Mouse (Mus musculus): Measurements from ENCODE around the gene Ralgps1. TPM values are rescaled to one million over a fixed set of nuclear protein-coding genes. Genes with fewer than 3 reads are reported as not detected.

Ralgps1 gene
- total RNA-seq, 2 experiments from 2014 or later = 56.8 to 59.2 TPM

GRCm38 (mm10) chr2:33205939-33206525 is 165.3 kb downstream of the Ralgps1 start:
- DNase-seq (ENCODE audit: low spot score in 2 of 2) = peak in 1 of 2 experiments; percentile 57
- intact Hi-C loops (cut with DNase I) = no loop called here

- DNase-seq (ENCODE audit: low spot score in 2 of 2) = no peak
- intact Hi-C loops (cut with DNase I) = no loop called here
These were observed 166.3 kb downstream of the Ralgps1 start for GRCm38 (mm10) chr2:33204980-33205379.

GRCm38 (mm10) chr2:33203284-33203683 is 168.0 kb downstream of the Ralgps1 start:
- no peak for DNase-seq (ENCODE audit: low spot score in 2 of 2)
- intact Hi-C loops (cut with DNase I) = no loop called here

GRCm38 (mm10) chr2:33200368-33201068 is 170.8 kb downstream of the Ralgps1 start:
- no peak for DNase-seq (ENCODE audit: low spot score in 2 of 2)
- intact Hi-C loops (cut with DNase I) = no loop called here

GRCm38 (mm10) chr2:33189976-33190375 is 181.3 kb downstream of the Ralgps1 start:
- no peak for DNase-seq (ENCODE audit: low spot score in 2 of 2)
- intact Hi-C loops (cut with DNase I) = no loop called here

GRCm38 (mm10) chr2:33188925-33189670 is 182.2 kb downstream of the Ralgps1 start:
- DNase-seq (ENCODE audit: low spot score in 2 of 2) = no peak
- intact Hi-C loops (cut with DNase I) = no loop called here

GRCm38 (mm10) chr2:33187874-33188273 is 183.4 kb downstream of the Ralgps1 start:
- intact Hi-C loops (cut with DNase I) = no loop called here
- DNase-seq (ENCODE audit: low spot score in 2 of 2) = no peak

GRCm38 (mm10) chr2:33186505-33186904 is 184.8 kb downstream of the Ralgps1 start:
- DNase-seq (ENCODE audit: low spot score in 2 of 2) = no peak
- intact Hi-C loops (cut with DNase I) = no loop called here

- intact Hi-C loops (cut with DNase I) = no loop called here
- DNase-seq (ENCODE audit: low spot score in 2 of 2) = no peak
These were observed 186.0 kb downstream of the Ralgps1 start for GRCm38 (mm10) chr2:33185258-33185657.

GRCm38 (mm10) chr2:33184641-33185040 is 186.6 kb downstream of the Ralgps1 start:
- peak in 1 of 2 experiments; percentile 55 for DNase-seq (ENCODE audit: low spot score in 2 of 2)
- intact Hi-C loops (cut with DNase I) = no loop called here

- intact Hi-C loops (cut with DNase I) = no loop called here
- DNase-seq (ENCODE audit: low spot score in 2 of 2) = no peak
These were observed 188.0 kb downstream of the Ralgps1 start for GRCm38 (mm10) chr2:33183321-33183720.

GRCm38 (mm10) chr2:33179930-33180630 is 191.2 kb downstream of the Ralgps1 start:
- DNase-seq (ENCODE audit: low spot score in 2 of 2) = peak in 1 of 2 experiments; percentile 65
- intact Hi-C loops (cut with DNase I) = no loop called here

GRCm38 (mm10) chr2:33179171-33179929 is 191.9 kb downstream of the Ralgps1 start:
- no peak for DNase-seq (ENCODE audit: low spot score in 2 of 2)
- intact Hi-C loops (cut with DNase I) = no loop called here

GRCm38 (mm10) chr2:33178243-33178932 is 192.9 kb downstream of the Ralgps1 start:
- intact Hi-C loops (cut with DNase I) = no loop called here
- peak in 1 of 2 experiments; percentile 44 for DNase-seq (ENCODE audit: low spot score in 2 of 2)

- intact Hi-C loops (cut with DNase I) = no loop called here
- DNase-seq (ENCODE audit: low spot score in 2 of 2) = no peak
These were observed 193.6 kb downstream of the Ralgps1 start for GRCm38 (mm10) chr2:33177443-33178242.

- no peak for DNase-seq (ENCODE audit: low spot score in 2 of 2)
- intact Hi-C loops (cut with DNase I) = no loop called here
These were observed 194.4 kb downstream of the Ralgps1 start for GRCm38 (mm10) chr2:33176921-33177320.

- peak in 1 of 2 experiments; percentile 64 for DNase-seq (ENCODE audit: low spot score in 2 of 2)
- intact Hi-C loops (cut with DNase I) = no loop called here
These were observed 194.8 kb downstream of the Ralgps1 start for GRCm38 (mm10) chr2:33176516-33176915.

GRCm38 (mm10) chr2:33173686-33174085 is 197.6 kb downstream of the Ralgps1 start:
- intact Hi-C loops (cut with DNase I) = no loop called here
- no peak for DNase-seq (ENCODE audit: low spot score in 2 of 2)

All from left cerebral cortex, postnatal 25 days (tissue).